Mouse (Mus musculus): ENCODE results near the gene Lnx1.

DNA sequence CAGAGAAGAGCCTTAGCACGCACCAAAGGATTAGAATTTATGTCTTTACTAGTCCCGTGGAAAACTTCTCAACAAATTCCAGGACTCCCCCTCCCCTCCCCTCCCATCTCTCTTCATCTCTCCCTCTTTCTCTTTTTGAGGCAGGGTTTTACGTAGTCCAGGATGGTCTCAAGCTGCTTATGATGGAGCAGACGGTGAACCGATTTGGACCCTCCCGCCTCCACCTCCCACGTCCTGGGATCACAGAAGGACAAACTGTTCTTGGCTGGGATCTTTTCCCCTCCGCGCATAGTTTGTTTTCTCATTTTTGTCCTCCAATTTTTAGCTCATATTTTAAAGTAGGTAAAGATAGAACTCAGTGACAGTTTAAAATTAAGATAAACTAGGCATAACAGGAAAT lies 38.2 kb upstream of the Lnx1 start:
- TF ChIP-seq POLR2A (IDR thresholded peaks at IDR 0.05; ENCODE audit: low read depth, low read length), result no peak
- no peak for TF ChIP-seq CTCF (conservative IDR thresholded peaks at IDR 0.05; ENCODE audit: insufficient read depth, insufficient read length, low read depth, low read length)

All from kidney, adult 2 months (tissue).